Mouse (Mus musculus) cerebral cortex, adult 2 months (tissue): ENCODE data around the gene Fhdc1.

Source experiments
- WGBS: fragments of 180-500 bp; shearing (Covaris S2); methylation state at CpG from one replicate; pipeline ENCODE4 v1.1.7; 2018; 5-methylcytosine and 5-hydroxymethylcytosine counted together

Gene Fhdc1

DNA sequence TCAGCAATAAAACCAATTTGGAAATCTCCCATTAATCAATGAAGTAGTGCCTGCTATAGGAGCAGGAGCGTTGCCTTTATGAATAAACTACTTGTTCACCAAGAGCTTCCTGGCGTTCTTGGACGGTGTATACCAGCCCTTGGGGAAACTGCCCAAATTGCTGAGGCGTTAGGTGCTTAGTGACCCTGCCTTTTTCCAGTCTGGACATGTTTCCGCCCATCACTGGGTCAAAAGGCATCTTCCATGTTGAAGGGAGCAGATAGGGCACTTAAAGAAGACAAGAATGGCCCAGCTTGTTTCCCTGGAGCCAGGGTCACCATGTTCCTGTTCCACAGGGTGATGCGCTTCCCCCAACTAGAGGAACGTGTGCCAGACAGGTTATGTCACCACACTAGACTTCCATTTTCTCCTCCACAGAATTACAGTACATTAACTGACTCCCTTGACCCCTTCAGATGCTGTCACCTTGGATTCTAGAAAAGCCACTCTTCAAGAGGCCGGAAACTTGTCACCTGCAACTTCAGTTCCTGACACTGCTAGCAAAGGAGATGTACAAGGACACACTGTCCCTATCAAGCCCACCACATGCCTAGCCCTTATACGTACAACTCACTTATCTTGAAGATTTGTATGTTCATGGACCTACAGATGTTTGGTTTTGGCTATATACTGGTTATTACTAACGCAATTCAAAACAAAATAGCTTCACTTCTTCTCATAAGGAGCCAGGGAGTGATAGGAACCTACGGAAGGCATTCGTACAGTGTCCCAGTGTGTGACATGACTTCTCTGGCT lies 5.1 kb downstream of the Fhdc1 start:
- 93% methylated on average over 12 of the region's 12 CpGs for WGBS

DNA sequence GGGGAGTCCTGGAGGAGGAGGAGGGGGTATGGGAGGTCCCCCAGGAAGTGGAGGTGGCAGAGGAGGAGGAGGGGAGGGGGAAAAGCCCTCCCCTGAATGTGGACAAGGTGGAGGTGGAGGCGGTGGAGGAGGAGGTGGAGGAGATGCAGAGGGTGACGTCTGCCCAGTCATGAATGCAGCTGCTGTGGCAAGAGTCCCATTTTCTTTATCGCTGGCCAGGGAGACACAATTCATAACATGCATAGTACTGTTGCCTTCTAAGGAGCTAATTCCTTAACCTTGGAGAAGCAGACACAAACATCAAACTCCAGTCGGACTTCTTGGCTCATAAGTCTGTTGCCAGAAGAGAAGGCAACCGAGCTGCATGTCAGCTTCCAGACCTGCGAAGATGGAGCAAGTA lies 5.8 kb downstream of the Fhdc1 start:
- 84% methylated on average over 6 of the region's 6 CpGs for WGBS

DNA sequence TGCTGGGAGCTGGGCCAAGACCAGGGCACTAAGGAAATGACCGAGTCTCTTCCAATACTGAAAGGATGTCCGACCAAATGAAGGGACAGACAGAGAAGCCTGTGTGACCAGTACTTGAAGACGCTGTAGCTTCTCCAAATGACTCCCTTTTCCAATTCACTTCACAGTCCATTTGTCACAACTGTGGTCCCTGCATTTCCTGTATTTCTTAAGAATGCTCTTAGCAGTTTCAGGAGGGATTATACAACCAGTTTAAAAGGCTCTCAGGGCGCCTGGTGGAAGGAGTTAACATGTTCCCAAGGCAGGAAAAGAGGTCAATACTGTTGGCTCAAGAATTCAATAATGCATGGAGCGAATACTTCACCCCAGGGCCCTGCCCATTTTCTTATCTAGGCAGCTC lies 7.3 kb downstream of the Fhdc1 start:
- WGBS, result 70% methylated on average over 5 of the region's 5 CpGs

DNA sequence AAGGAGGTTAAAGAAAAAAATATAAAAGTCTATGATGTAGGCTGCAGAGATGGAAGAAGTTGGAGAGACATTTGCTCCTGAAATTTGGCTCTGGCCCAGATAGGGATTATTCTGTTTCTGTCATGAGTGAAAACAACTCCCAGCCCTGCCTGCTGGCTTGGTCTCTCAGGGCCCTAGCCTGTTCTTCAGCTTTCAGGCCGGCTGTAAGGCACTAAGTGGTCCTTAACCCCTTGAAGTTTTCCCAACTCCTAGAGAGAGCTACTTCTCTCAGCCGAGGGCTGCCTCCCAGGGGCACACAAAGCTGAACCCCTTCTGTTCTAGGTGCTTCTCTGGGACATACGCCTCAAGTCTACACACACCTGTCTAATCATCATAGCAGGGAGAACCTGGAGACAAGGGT lies 7.7 kb downstream of the Fhdc1 start:
- WGBS, result 71% methylated on average over 3 of the region's 3 CpGs

DNA sequence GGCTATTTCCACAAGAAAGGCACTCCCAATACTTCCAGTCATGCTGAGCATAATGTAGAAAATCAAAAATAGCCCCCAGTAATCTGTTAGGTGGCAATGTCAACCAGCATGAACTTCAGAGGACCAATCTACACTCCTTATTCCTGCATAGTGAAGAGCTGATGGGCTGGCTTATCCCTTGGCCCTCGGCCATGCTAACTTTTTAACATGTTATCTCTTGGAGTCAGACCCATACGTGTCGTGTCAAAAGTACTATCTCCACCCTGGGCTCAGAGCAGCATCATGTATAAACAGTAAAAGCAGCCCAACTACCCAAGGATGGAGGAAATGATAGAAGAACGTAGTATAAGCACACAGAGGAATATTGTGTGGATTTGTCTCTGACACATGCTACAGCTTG lies 9.1 kb downstream of the Fhdc1 start:
- 96% methylated on average over 4 of the region's 4 CpGs for WGBS

DNA sequence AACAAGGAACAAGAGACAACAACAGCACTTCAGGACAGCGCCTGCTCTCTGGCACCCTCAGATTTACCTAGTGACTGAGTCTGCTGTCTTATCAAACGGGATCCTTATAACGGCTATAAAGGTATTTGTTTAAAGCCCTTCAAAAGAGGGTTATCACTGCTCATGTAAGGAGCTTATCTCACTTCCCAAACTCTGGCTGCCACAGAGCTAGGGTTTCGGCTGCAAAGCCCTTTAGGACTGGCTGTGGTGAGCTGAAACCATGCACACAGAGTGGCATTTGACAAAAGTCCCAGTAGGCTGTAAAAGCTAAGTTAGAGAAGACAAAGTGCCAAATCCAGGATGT lies 12.1 kb downstream of the Fhdc1 start:
- WGBS, result 80% methylated on average over 4 of the region's 4 CpGs

DNA sequence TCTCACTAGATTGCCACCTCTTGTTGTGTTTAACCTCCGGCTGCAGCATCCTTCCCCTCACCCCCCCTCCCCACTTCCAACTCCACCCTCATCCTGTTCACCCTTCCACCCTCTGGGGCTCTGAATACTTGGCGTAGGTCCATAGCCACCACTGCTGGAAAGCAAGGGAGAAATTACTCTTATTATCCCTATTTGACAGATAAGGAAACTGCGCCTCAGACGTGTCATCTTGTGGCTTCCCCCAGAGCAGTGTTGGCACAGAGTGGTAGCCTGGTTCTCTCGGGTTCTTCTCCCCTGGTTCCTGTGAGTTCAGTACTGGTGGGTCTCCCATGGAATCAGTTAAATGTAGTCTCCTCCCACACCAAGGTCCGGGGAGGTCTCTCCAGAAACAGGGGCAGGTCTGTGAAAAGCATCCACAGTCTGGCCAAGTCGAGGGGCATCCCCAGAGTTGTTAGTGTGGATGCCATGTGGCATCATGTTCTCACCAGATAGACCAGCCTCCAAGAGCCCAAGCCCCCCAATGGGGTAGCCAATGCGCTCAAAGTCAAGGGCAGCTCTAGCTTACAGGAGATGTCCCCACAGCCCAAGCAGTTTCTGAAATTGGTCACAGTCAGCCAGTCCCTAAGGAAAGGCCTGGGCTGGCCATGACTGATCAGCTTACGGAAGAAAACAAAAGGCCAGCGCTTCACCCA lies 12.7 kb downstream of the Fhdc1 start:
- WGBS, result 74% methylated on average over 10 of the region's 10 CpGs

DNA sequence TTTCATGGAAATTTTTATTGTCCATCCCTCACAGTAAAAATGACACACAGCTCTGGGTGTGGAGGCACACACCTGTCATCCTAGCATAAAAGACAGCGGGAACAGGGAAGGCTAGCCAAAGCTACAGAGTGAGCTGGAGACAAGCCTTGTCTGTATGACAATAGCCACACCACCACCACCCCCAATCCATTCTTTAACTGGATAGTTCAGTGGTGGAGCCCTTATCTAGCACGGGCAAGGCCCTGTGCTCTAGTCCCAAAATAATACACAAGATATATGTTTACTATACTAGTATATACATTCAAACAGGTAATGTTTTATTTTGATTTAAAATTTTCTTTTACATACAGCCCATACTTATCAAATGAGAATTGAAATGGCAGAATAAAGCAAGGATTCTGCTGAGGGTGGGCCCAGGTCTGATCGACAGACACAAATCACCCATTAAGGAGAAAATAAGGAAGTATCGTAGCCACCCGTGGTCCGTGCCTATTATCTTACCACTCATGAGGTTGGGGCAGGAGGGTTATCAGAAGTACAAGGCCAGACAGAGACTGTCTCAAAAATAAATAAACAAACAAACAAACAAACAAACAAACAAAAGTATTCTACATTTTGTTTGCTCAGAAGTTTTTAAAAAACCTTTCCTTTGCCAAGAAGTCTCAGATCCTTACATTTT lies 14.3 kb downstream of the Fhdc1 start:
- WGBS, result 89% methylated on average over 6 of the region's 6 CpGs

DNA sequence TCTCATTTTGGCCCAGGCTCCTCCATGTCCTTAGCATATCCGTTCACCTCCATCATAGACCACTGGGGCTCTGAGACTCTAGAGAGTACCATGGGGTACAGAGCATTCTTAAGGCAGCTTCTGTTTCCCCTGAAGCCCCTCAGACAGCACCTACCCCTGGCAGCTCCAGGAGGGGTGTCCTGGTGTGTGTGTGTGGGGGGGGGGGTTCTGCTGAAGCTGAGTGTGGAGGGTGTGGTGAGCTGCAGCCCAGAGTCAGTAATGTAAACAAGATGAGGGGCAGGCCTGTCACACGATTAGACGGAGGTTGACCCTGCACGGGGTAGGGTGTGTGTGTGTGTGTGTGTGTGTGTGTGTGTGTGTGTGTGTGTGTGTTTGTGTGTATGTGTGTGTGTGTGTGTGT lies 18.5 kb downstream of the Fhdc1 start:
- 76% methylated on average over 4 of the region's 4 CpGs for WGBS

DNA sequence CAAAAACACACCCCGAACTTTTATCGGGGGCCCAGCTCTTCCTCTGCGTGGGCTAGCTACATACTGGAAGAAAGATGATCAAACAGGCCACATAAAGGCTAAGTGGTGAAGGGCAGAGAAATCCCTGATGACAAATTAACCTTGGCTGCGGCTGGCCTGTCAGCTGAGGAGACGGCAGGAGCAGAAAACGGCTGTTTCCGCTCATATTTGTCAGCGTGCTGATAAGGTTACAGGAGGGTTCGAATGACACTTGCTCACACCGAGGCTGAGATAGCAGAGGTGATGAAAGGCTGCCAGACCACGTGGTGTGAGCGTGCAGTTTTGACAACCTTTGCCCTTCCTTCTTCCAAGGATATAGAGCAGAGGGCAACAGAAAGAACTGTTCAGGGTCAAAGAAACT lies 19.3 kb downstream of the Fhdc1 start:
- 73% methylated on average over 12 of the region's 12 CpGs for WGBS

DNA sequence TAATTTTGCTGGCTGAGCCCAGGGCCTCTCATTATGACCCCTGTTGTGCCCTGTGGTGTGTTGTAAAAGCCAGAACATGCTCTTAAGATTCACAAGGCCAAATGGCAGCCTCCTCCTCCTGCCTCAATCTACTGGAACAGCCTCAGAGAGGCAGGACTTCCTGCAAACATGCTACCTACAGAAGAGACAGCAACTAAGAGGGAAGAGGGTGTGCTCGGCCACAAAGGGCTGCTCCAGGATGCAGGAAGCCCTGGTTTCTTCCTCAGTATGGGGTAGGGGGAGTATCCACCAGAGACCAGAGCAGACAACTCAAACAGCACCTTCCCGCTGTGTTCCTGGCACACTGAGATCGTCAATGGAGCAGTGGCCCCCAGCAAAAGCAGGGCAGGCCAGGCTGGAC lies 19.7 kb downstream of the Fhdc1 start:
- 83% methylated on average over 3 of the region's 3 CpGs for WGBS

DNA sequence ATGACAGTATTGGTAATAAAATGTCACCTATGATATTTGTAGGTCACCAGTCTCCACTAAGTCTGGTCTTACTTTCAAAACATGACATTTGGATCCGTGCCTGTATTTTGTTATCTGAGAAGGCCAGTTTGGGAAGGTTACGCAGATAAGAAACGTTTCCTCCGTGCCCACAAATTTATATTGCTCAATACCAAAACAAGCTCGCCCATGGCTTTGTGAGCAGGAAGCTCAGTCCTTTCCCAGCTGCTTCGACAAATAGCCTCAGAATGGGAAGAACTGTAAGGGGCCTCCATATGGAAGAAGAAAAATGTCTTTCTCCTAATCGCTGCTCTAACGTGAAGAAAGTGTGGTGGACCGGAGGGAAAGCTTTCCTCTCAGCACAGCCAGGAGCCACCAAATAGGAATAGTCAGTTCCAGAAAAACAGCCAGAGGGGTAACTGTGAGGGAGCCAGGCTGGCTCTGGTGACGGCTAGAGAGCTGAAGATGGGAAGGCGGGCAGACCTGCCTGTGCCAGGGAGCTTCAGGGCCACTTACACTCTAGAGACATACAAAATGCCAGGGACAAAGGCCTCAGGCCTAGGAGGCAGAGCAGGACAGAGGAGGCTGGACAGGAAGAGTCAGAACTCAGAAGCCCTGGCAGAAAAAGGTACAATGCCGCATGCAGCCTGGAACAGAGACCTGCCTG lies 24.4 kb downstream of the Fhdc1 start:
- WGBS, result 78% methylated on average over 12 of the region's 12 CpGs

DNA sequence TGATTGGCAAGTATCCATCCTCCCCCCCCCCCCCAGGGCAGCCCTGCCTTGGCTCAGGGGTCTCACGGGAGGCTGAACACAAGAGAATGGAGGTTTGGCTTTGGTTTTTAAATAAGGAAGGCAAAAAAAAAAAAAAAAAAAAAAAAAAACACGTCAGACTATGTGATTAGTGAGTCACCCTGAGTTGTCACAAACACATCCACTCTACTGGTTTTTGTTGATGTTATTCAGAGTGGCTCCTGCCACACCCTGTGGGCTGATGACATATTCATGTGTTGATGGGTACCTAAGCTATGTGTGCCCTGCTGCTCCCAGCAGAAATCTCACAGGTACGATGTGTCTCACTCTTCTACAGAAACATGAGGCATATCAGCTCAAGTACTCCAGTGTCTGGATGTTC lies 29.6 kb downstream of the Fhdc1 start:
- WGBS, result 61% methylated on average over 3 of the region's 3 CpGs

DNA sequence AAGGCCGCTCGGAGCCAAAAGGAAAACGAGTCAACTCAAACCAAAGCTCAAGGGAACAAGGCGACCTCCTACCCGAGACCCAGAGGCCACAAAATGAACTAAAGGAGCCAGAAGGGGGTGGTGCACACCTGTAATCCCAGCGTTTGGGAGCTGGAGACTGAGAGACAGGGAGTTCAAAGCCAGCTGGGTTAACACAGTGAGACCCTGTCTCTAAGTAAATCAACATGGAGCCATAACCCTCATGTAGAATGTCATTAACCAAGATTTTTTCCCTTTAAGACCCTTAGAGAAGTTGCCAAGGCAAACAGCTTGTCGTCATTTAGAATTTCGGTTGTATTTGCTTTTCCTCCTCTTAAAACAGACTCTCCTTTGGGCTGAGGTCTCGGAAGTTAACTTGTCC lies 31.2 kb downstream of the Fhdc1 start:
- 91% methylated on average over 9 of the region's 9 CpGs for WGBS

DNA sequence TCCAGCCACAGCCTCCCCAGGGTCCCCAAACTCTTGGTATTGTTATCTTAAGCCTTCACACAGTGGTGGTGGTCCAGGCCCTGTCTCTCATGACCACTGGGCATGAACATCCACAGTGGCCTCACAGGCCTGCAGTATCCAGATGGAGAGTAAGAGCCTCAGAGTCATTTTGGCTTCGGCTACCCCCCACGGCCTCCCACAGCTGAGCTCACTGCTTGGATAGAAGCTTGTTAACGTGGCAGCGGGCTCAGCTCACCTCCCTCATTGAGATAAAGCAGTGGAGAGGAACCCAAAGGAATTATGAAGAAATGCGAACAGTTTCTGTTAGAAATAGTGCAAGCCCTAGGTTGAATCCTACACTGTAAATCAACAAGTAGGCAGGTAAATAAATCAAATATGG lies 32.4 kb downstream of the Fhdc1 start:
- WGBS, result 60% methylated on average over 5 of the region's 5 CpGs

DNA sequence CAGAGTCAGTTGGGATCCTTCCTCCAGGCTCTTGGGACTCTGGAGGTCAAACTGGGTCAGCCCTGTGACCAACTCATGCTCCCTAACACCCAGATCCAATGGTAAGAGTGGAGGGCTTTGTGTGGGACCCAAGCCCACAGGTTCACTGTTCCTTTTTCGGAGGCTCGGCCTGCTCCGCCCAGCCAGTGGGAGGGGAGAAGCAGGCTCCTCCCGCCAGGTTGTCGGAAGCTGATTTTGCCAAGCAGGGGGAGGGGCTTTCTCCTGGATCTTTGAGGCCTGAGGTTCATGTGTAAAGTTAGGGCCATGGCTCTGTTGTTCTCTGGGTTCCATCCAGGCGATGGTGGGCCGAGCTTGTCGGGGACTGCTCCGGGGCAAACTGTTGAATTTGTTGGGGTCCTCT lies 34.4 kb downstream of the Fhdc1 start:
- WGBS, result 84% methylated on average over 9 of the region's 9 CpGs

DNA sequence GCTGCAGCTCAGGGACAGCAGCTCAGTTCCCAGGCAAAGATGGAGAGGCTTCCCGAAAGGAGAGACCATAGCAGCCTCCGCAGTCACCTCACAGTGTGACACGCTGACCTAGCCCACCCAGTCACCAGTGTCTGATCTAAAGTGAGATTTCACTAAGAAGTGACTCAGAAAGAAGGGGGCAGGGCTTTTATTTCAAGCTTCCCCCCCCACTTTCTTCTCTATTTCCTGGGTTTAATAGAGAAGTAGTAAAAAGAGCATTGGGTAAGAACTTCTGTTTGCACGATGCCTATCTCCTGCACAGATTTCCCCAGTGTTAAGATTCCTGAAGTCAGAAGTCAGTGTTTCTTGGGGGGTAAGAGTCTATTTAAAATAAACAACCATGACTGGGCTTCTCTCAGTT lies 37.3 kb downstream of the Fhdc1 start:
- WGBS, result 80% methylated on average over 4 of the region's 4 CpGs

DNA sequence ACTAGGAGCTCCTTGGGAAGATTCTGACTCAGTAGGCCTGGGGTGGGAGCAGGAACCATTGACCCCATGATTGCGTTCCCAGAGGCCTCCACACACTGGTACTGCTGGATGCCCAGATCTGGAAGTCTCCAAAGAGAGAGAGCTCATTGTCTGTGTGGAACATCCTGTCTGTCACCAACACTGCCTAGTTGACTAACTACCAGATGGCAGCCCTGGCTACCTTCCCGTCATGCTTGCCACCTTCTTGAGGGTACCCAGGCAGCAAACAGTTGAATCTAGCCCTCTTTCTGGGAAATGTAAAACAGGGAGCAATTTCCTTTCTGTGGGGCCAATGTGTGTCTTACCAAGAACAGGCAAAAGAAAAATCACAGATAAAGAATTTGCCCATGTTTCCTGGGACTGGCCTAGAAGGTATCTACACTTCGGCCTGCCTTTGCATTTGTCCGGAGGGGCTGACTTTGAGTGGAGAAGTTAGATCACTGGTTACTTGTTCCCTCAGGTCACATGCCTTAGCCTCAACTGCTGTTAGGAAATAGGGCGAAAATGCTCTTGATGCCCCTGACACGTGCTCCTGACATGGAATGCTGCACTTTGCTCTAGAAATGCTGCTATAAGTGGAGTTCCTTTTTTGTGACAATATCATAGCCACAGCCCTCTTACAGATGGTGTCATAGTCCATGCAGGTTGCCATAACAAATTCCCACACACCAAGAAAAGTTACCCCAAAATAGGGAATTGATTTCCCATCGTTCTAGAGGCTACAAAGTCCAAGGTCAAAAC lies 40.6 kb downstream of the Fhdc1 start:
- WGBS, result 75% methylated on average over 7 of the region's 7 CpGs

DNA sequence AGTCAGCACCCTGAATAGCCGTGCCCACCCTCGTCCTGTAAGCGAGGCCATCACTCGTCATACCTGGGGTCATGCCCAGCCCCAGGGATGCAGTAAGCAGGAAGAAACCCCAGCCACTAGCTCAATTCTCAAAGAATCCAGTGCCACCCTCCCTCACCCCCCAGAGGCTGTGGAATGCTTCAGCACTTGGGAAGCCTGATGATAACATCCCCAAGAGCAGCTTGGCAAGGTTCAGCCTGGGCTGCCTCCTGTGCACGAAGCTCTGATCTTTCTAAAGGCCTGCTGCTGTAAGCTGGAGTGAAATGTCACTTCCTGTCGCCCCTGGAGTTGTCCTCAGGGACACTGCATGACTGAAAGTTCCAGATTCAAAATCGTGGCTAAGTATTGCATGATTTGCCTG lies 41.4 kb downstream of the Fhdc1 start:
- 84% methylated on average over 7 of the region's 7 CpGs for WGBS

DNA sequence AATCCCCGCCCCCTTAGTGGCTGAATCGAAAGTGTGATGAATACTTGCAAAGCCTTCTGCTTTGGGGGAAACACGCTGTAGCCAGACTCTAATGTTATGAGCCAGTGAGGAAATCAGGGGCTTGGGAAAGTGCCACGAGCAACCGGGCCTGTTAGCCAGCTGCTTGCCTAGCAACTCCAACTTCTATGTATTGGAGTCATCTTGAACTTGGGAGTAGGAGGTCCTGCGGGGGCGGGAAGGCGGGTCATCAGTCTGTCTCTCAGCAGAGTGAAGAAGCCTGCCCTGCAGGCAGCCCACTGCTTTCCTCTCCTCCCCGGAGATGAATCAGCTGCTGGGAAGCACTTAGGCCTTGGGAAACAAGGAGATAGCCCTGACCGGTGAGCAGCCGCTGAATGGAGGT lies 42.1 kb downstream of the Fhdc1 start:
- WGBS, result 33% methylated on average over 11 of the region's 11 CpGs

DNA sequence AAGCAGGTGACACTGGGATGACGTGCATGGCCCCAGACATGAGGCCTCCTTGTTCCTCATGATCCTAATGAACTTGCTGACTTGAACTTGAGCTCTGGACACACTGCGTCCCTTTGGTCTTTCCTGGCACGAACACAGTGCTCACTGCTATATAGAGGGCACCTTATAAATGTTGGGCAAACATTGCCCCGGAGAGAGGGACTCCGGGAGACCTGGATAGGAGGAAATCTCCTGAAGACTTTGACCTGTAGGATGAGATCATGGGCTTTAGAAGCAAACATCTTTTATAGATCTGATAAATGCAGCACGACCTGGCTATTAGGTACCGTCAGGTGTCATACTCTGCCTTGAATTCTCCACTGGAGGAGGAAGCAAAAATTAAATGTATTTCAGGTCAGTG lies 43.3 kb downstream of the Fhdc1 start:
- WGBS, result 95% methylated on average over 7 of the region's 7 CpGs
